In the genomic region with DNA sequence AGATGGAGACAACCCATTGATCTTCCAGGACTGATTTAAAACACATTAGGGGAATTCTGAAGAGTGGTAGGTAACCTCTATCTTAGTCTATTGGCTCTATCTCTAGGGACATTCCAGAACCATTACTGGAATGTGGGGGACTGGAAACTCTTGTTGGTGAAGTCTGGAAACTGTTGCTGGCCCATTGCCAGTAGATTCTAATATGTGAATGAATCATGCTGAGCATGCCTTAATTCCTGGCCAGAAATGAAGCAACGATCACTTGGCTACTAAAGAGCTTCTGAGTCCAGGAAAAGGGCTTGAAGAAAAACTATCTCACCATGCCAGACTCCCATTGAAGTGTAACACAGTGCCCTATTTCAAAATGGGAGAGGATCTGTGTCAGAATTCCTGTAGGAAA, we compare ENCODE assay signal across 14 mouse cellular contexts.
DNase-seq lines count a peak whose midpoint lies in the region; ATAC-seq and TF ChIP-seq lines count a peak whose summit lies in the region.
"Had no signal": no experiment of that assay in that cellular context is flagged by ENCODE, and none has a peak within 500 bp of the region (broad histone marks: within the 10 kb centered on the region; RNA-seq: fewer than 3 reads in every experiment).

No protein-coding gene starts in this region.

- H3K9ac ChIP-seq in forebrain, postnatal 0 days: no peak overlapping the region
- H3K9ac ChIP-seq in forebrain, embryonic 16.5 days (replicated peaks; ENCODE audit: low read depth, low read length): no peak overlapping the region
- no peak overlapping the region for H3K9ac ChIP-seq in kidney, embryonic 16.5 days (replicated peaks; ENCODE audit: low read length)
- H3K9ac ChIP-seq: liver, postnatal 0 days; neural tube, embryonic 13.5 days had no signal

- 0 out of 2 replicates have a peak, but pooled peaks cover 5% of the 10 kb centered on the region for H3K9me3 ChIP-seq in forebrain, postnatal 0 days (ENCODE audit: low read length)
- H3K9me3 ChIP-seq in forebrain, embryonic 16.5 days (ENCODE audit: control insufficient read depth, low read length): no peaks in the 10 kb centered on the region
- no peaks in the 10 kb centered on the region; the same call in 1 of the 2 replicates for H3K9me3 ChIP-seq in kidney, embryonic 16.5 days (ENCODE audit: low read length)

- no peak for ATAC-seq in forebrain, postnatal 0 days
- no peak for ATAC-seq in forebrain, embryonic 16.5 days
- ATAC-seq in kidney, embryonic 16.5 days (ENCODE audit: low FRiP score, low TSS enrichment): no peak
- ATAC-seq: intestine, embryonic 16.5 days; liver, postnatal 0 days had no signal

- peak; percentile 10 for DNase-seq in forebrain, postnatal 0 days
- peak; percentile 7 to 14 for DNase-seq in kidney, adult 8-10 months
- DNase-seq in right cerebral cortex, postnatal 10 days (ENCODE audit: low spot score in 2 of 2): peak; percentile 21 to 23
- DNase-seq in right cerebral cortex, postnatal 4 days: no peak
- DNase-seq in skeletal muscle tissue, adult 2 months (ENCODE audit: low read depth, low spot score): peak; percentile 38
- no peak for DNase-seq in frontal cortex, adult 2 months (ENCODE audit: extremely low spot score in 1 of 2, low spot score in 1 of 2)
- DNase-seq: embryo, embryonic 11 days; liver, postnatal 0 days; midbrain, embryonic 14.5 days; right cerebral cortex, postnatal 25 days had no signal

- no peak overlapping the region for H3K4me2 ChIP-seq in forebrain, postnatal 0 days (ENCODE audit: low read depth)
- no peak overlapping the region for H3K4me2 ChIP-seq in forebrain, embryonic 16.5 days (ENCODE audit: low read length)
- H3K4me2 ChIP-seq in kidney, embryonic 16.5 days (replicated peaks; ENCODE audit: low read depth, low read length): no peak overlapping the region
- H3K4me2 ChIP-seq: neural tube, embryonic 13.5 days had no signal

- no peak overlapping the region for H3K4me3 ChIP-seq in forebrain, postnatal 0 days (ENCODE audit: low read depth, low read length)
- H3K4me3 ChIP-seq in forebrain, embryonic 16.5 days (replicated peaks; ENCODE audit: low read length): no peak overlapping the region
- H3K4me3 ChIP-seq in kidney, embryonic 16.5 days (ENCODE audit: low read length): no peak overlapping the region
- H3K4me3 ChIP-seq: neural tube, embryonic 13.5 days had no signal

- WGBS in forebrain, postnatal 0 days: 29% methylated on average over 1 of the region's 1 CpGs
- 29% methylated on average over 1 of the region's 1 CpGs for WGBS in forebrain, embryonic 16.5 days
- WGBS in kidney, embryonic 16.5 days: 50% methylated on average over 1 of the region's 1 CpGs

- no peaks in the 10 kb centered on the region for H3K36me3 ChIP-seq in forebrain, postnatal 0 days (ENCODE audit: insufficient read depth)
- no peaks in the 10 kb centered on the region for H3K36me3 ChIP-seq in forebrain, embryonic 16.5 days (ENCODE audit: control insufficient read depth, insufficient read depth)
- no peaks in the 10 kb centered on the region for H3K36me3 ChIP-seq in kidney, embryonic 16.5 days (ENCODE audit: insufficient read depth, low read length)
- H3K36me3 ChIP-seq: neural tube, embryonic 13.5 days had no signal

- no peak for TF ChIP-seq CTCF in forebrain, postnatal 0 days (IDR thresholded peaks at IDR 0.05; ENCODE audit: low read depth)

- H3K27me3 ChIP-seq in forebrain, postnatal 0 days (ENCODE audit: insufficient read depth, low read length): no peaks in the 10 kb centered on the region
- H3K27me3 ChIP-seq in forebrain, embryonic 16.5 days (replicated peaks; ENCODE audit: control insufficient read depth, insufficient read depth, low read length): no peaks in the 10 kb centered on the region
- H3K27me3 ChIP-seq in kidney, embryonic 16.5 days (ENCODE audit: insufficient read depth, low read length): no peaks in the 10 kb centered on the region
- H3K27me3 ChIP-seq: neural tube, embryonic 13.5 days had no signal

- no peak overlapping the region for H3K27ac ChIP-seq in forebrain, postnatal 0 days (ENCODE audit: low read depth, low read length)
- no peak overlapping the region for H3K27ac ChIP-seq in forebrain, embryonic 16.5 days (ENCODE audit: low read length)
- H3K27ac ChIP-seq in kidney, embryonic 16.5 days (ENCODE audit: low read length): no peak overlapping the region
- H3K27ac ChIP-seq: neural tube, embryonic 13.5 days had no signal

- no peaks in the 10 kb centered on the region for H3K4me1 ChIP-seq in forebrain, postnatal 0 days (ENCODE audit: insufficient read depth)
- H3K4me1 ChIP-seq in forebrain, embryonic 16.5 days (replicated peaks; ENCODE audit: control insufficient read depth, insufficient read depth, low read length): no peaks in the 10 kb centered on the region
- no peaks in the 10 kb centered on the region for H3K4me1 ChIP-seq in kidney, embryonic 16.5 days (ENCODE audit: insufficient read depth, low read length)

Comparison
In these comparisons a context has a peak if more than half of its experiments do, and no peak if none do; other contexts are left out.
1. DNase-seq: peak in forebrain, postnatal 0 days (single experiment), kidney, adult 8-10 months (2 of 2), right cerebral cortex, postnatal 10 days (2 of 2) and skeletal muscle tissue, adult 2 months (single experiment); none in right cerebral cortex, postnatal 4 days (single experiment) and frontal cortex, adult 2 months (0 of 2).